In the genomic region with DNA sequence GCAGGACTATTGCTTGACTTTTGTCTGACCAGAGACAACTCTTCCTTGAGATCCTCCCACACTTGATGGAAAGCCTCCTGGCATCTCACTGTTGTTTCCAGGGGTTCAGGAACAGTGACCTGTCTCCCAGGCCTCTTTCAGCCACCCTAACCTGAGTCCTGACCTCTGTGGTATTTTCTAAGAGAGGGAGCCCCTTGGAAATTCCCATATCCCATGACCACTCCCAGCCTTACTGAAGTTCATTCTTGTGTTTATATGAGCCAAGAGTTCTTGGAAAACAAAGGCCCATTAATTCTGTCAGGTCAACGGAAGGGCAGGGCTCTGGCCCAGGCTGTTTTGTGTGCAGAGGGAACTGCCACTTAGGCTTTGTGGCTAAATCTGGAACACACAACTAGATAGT, we compare ENCODE assay signal across 17 mouse cellular contexts. TPM values are rescaled to one million over a fixed set of nuclear protein-coding genes. Genes with fewer than 3 reads are reported as not detected.
DNase-seq lines count a peak whose midpoint lies in the region; ATAC-seq and TF ChIP-seq lines count a peak whose summit lies in the region.
"Had no signal": no experiment of that assay in that cellular context is flagged by ENCODE, and none has a peak within 500 bp of the region (broad histone marks: within the 10 kb centered on the region; RNA-seq: fewer than 3 reads in every experiment).

No protein-coding gene starts in this region.

- no peak overlapping the region for H3K4me3 ChIP-seq in kidney, embryonic 15.5 days (replicated peaks)
- H3K4me3 ChIP-seq in kidney, embryonic 16.5 days (ENCODE audit: low read length) = no peak overlapping the region
- no peak overlapping the region for H3K4me3 ChIP-seq in stomach, postnatal 0 days (ENCODE audit: low read depth, low read length)
- H3K4me3 ChIP-seq: heart, embryonic 12.5 days; hindbrain, embryonic 12.5 days had no signal

- no peak for ATAC-seq in kidney, embryonic 15.5 days (replicated peaks; ENCODE audit: low FRiP score)
- ATAC-seq in kidney, embryonic 16.5 days (ENCODE audit: low FRiP score, low TSS enrichment) = no peak
- peak; percentile 40; the same call in 1 of the 2 replicates for ATAC-seq in stomach, postnatal 0 days (ENCODE audit: low FRiP score, low TSS enrichment)
- ATAC-seq: CD4-positive, CD25-positive, alpha-beta regulatory T cell, adult 4 months; forebrain, embryonic 16.5 days; midbrain, embryonic 16.5 days; Patski had no signal

- H3K4me1 ChIP-seq in kidney, embryonic 15.5 days = peaks cover 10% of the 10 kb centered on the region; the same call in 1 of the 2 replicates
- H3K4me1 ChIP-seq in kidney, embryonic 16.5 days (ENCODE audit: insufficient read depth, low read length) = peaks cover 4% of the 10 kb centered on the region; the same call in 1 of the 2 replicates
- H3K4me1 ChIP-seq in stomach, postnatal 0 days (replicated peaks; ENCODE audit: control insufficient read depth, insufficient read depth) = no peaks in the 10 kb centered on the region; the same call in 1 of the 2 replicates
- H3K4me1 ChIP-seq: heart, embryonic 12.5 days; hindbrain, embryonic 12.5 days had no signal

- H3K9me3 ChIP-seq in kidney, embryonic 15.5 days (replicated peaks) = no peaks in the 10 kb centered on the region
- H3K9me3 ChIP-seq in kidney, embryonic 16.5 days (ENCODE audit: low read length) = no peaks in the 10 kb centered on the region; the same call in 1 of the 2 replicates
- H3K9me3 ChIP-seq in stomach, postnatal 0 days (ENCODE audit: control insufficient read depth, low read length) = 0 out of 2 replicates have a peak, but pooled peaks cover 3% of the 10 kb centered on the region
- H3K9me3 ChIP-seq: hindbrain, embryonic 12.5 days had no signal

- H3K36me3 ChIP-seq in kidney, embryonic 15.5 days = no peaks in the 10 kb centered on the region
- no peaks in the 10 kb centered on the region for H3K36me3 ChIP-seq in kidney, embryonic 16.5 days (ENCODE audit: insufficient read depth, low read length)
- H3K36me3 ChIP-seq in stomach, postnatal 0 days (ENCODE audit: control insufficient read depth, insufficient read depth, low read length) = no peaks in the 10 kb centered on the region
- H3K36me3 ChIP-seq: heart, embryonic 12.5 days; hindbrain, embryonic 12.5 days had no signal

- 29% methylated on average over 1 of the region's 1 CpGs for WGBS in kidney, embryonic 15.5 days
- WGBS in kidney, embryonic 16.5 days = 17% methylated on average over 1 of the region's 1 CpGs
- WGBS in stomach, postnatal 0 days = 34% methylated on average over 1 of the region's 1 CpGs

- H3K27ac ChIP-seq in kidney, embryonic 15.5 days = no peak overlapping the region
- H3K27ac ChIP-seq in kidney, embryonic 16.5 days (ENCODE audit: low read length) = 0 out of 2 replicates have a peak overlapping the region, but pooled peaks have one; percentile 47
- H3K27ac ChIP-seq in stomach, postnatal 0 days (replicated peaks) = no peak overlapping the region
- H3K27ac ChIP-seq: hindbrain, embryonic 12.5 days had no signal

- TF ChIP-seq CTCF in stomach, postnatal 0 days (IDR thresholded peaks at IDR 0.05; ENCODE audit: low read depth) = no peak

- no peaks in the 10 kb centered on the region for H3K27me3 ChIP-seq in kidney, embryonic 15.5 days
- H3K27me3 ChIP-seq in kidney, embryonic 16.5 days (ENCODE audit: insufficient read depth, low read length) = no peaks in the 10 kb centered on the region
- H3K27me3 ChIP-seq in stomach, postnatal 0 days (ENCODE audit: control insufficient read depth, insufficient read depth, low read length) = no peaks in the 10 kb centered on the region
- H3K27me3 ChIP-seq: heart, embryonic 12.5 days; hindbrain, embryonic 12.5 days; Patski had no signal

- peak; percentile 43 for DNase-seq in kidney, adult 11 months
- DNase-seq in adipocyte (ENCODE audit: low spot score) = peak; percentile 61
- peak; percentile 15 for DNase-seq in stomach, postnatal 0 days (ENCODE audit: low spot score)
- no peak for DNase-seq in cerebellum, adult 8-10 months
- DNase-seq in urinary bladder, postnatal 10 days (ENCODE audit: low spot score) = no peak
- DNase-seq: cerebellum, adult 18-20 months; gastrocnemius, postnatal 14 days; right cerebral cortex, adult 18-20 months; thymus, adult 2 months had no signal

- no peak overlapping the region for H3K4me2 ChIP-seq in kidney, embryonic 15.5 days
- no peak overlapping the region for H3K4me2 ChIP-seq in kidney, embryonic 16.5 days (replicated peaks; ENCODE audit: low read depth, low read length)
- H3K4me2 ChIP-seq in stomach, postnatal 0 days (replicated peaks; ENCODE audit: low read depth) = no peak overlapping the region
- H3K4me2 ChIP-seq: heart, embryonic 12.5 days; hindbrain, embryonic 12.5 days had no signal

- no peak overlapping the region for H3K9ac ChIP-seq in kidney, embryonic 15.5 days
- no peak overlapping the region for H3K9ac ChIP-seq in kidney, embryonic 16.5 days (replicated peaks; ENCODE audit: low read length)
- no peak overlapping the region for H3K9ac ChIP-seq in stomach, postnatal 0 days (ENCODE audit: low read length)
- H3K9ac ChIP-seq: heart, embryonic 12.5 days; hindbrain, embryonic 12.5 days had no signal

- no peak for TF ChIP-seq EP300 in stomach, postnatal 0 days (optimal IDR thresholded peaks at IDR 0.05)

RNA-seq across cellular contexts. Expression of a gene that starts 16.1 kb away (rescaled TPM):
- 31.7 and 34.2 TPM in 2 replicates for polyA plus RNA-seq in kidney, embryonic 15.5 days (2015; fragmentation: Nextera tagmentation; extraction: Ambion mirVana)
- polyA plus RNA-seq in kidney, embryonic 16.5 days (2015; fragmentation: Nextera tagmentation; extraction: Ambion mirVana) = 29.9 and 30.9 TPM in 2 replicates
- 27.0 TPM in 2 replicates for polyA plus RNA-seq in stomach, postnatal 0 days (2015; fragmentation: Nextera tagmentation; extraction: Ambion mirVana)

RNA-seq across cellular contexts. Expression of a gene that starts 22.9 kb away (rescaled TPM):
- polyA plus RNA-seq in kidney, embryonic 15.5 days (2015; fragmentation: Nextera tagmentation; extraction: Ambion mirVana) = 19.5 and 19.6 TPM in 2 replicates
- 18.0 and 18.4 TPM in 2 replicates for polyA plus RNA-seq in kidney, embryonic 16.5 days (2015; fragmentation: Nextera tagmentation; extraction: Ambion mirVana)
- 69.0 and 76.5 TPM in 2 replicates for polyA plus RNA-seq in stomach, postnatal 0 days (2015; fragmentation: Nextera tagmentation; extraction: Ambion mirVana)

Comparison
In these comparisons a context has a peak if more than half of its experiments do, and no peak if none do; other contexts are left out.
1. DNase-seq: peak in kidney, adult 11 months (single experiment), adipocyte (single experiment) and stomach, postnatal 0 days (single experiment); none in cerebellum, adult 8-10 months (single experiment) and urinary bladder, postnatal 10 days (single experiment).